Comparison of ENCODE assay signal across 8 mouse cellular contexts in genomic region chr17:32189850-32190249, GRCm38 (mm10). TPM values are rescaled to one million over a fixed set of nuclear protein-coding genes. Genes with fewer than 3 reads are reported as not detected.
DNase-seq lines count a peak whose midpoint lies in the region; ATAC-seq and TF ChIP-seq lines count a peak whose summit lies in the region.

No protein-coding gene starts in this region.

- ATAC-seq in heart, embryonic 11.5 days (replicated peaks; ENCODE audit: insufficient number of reproducible peaks, low FRiP score, low TSS enrichment): no peak
- no peak for ATAC-seq in hindbrain, embryonic 16.5 days

- H3K4me3 ChIP-seq in heart, embryonic 11.5 days (ENCODE audit: low read depth, low read length): peak overlapping the region; percentile 46; the same call in 1 of the 2 replicates
- H3K4me3 ChIP-seq in ES-E14 (ENCODE audit: insufficient read depth in 1 of 2, low read depth in 1 of 2, low read length in 2 of 2, poor library complexity in 1 of 2, severe bottlenecking in 1 of 2): peak overlapping the region; percentile 56; a peak in 2 of 4 replicates
- no peak overlapping the region; the same call in 1 of the 2 replicates for H3K4me3 ChIP-seq in hindbrain, embryonic 16.5 days (ENCODE audit: low read length)
- H3K4me3 ChIP-seq in megakaryocyte, embryonic 14.5 days (replicated peaks): peak overlapping the region; percentile 74

- H3K9me3 ChIP-seq in heart, embryonic 11.5 days (replicated peaks; ENCODE audit: control insufficient read depth, low read length): no peaks in the 10 kb centered on the region
- H3K9me3 ChIP-seq in ES-E14 (ENCODE audit: control insufficient read depth, insufficient read depth, low read depth, low read length): no peaks in the 10 kb centered on the region
- no peaks in the 10 kb centered on the region for H3K9me3 ChIP-seq in hindbrain, embryonic 16.5 days (ENCODE audit: control insufficient read depth, low read length)
- H3K9me3 ChIP-seq in megakaryocyte, embryonic 14.5 days: no peaks in the 10 kb centered on the region

- H3K4me1 ChIP-seq in heart, embryonic 11.5 days (ENCODE audit: control insufficient read depth, insufficient read depth, low read length): peaks cover 11% of the 10 kb centered on the region; the same call in 1 of the 2 replicates
- H3K4me1 ChIP-seq in ES-E14 (ENCODE audit: control insufficient read depth in 2 of 2, insufficient read depth in 2 of 2, low read length in 2 of 2, poor library complexity in 1 of 2): peaks cover 3 to 10% of the 10 kb centered on the region in 2 experiments; a peak in 3 of 4 replicates
- peaks cover 8% of the 10 kb centered on the region for H3K4me1 ChIP-seq in hindbrain, embryonic 16.5 days (ENCODE audit: control insufficient read depth, insufficient read depth, low read depth, low read length)
- H3K4me1 ChIP-seq in megakaryocyte, embryonic 14.5 days: peaks cover 28% of the 10 kb centered on the region

- WGBS in heart, embryonic 11.5 days (ENCODE audit: insufficient replicate concordance): 13% methylated on average over 5 of the region's 5 CpGs
- 11% methylated on average over 5 of the region's 5 CpGs for WGBS in hindbrain, embryonic 16.5 days

- intact Hi-C loops in gastrocnemius, postnatal 36 days (cut with DNase I): no loop called here

- in situ Hi-C loops in ES-E14 (cut with MboI; ENCODE audit: low sequenced_read_pairs in 2 of 2, unreplicated experiment in 2 of 2): no loop called here

- H3K27me3 ChIP-seq in heart, embryonic 11.5 days (ENCODE audit: control insufficient read depth, insufficient read depth, low read length): peaks cover 24% of the 10 kb centered on the region
- peaks cover 3% of the 10 kb centered on the region for H3K27me3 ChIP-seq in hindbrain, embryonic 16.5 days (replicated peaks; ENCODE audit: control insufficient read depth, insufficient read depth, low read length)
- H3K27me3 ChIP-seq in megakaryocyte, embryonic 14.5 days (replicated peaks): peaks cover 39% of the 10 kb centered on the region

- peak overlapping the region; percentile 81 for H3K4me2 ChIP-seq in heart, embryonic 11.5 days
- peak overlapping the region; percentile 88 for H3K4me2 ChIP-seq in hindbrain, embryonic 16.5 days (ENCODE audit: low read length)

- DNase-seq in heart, adult 18-20 months: no peak
- DNase-seq in ES-E14 (ENCODE audit: low read depth, low spot score): peak; percentile 82
- no peak for DNase-seq in gastrocnemius, postnatal 36 days
- no peak for DNase-seq in MN1 (ENCODE audit: low spot score)
- DNase-seq in thymus, postnatal 10 days (ENCODE audit: low spot score in 2 of 2): no peak

- H3K9ac ChIP-seq in heart, embryonic 11.5 days (ENCODE audit: low read depth, low read length): no peak overlapping the region
- H3K9ac ChIP-seq in ES-E14 (ENCODE audit: insufficient read depth, low read depth, low read length, poor library complexity, severe bottlenecking): no peak overlapping the region
- H3K9ac ChIP-seq in hindbrain, embryonic 16.5 days (ENCODE audit: low read depth, low read length): no peak overlapping the region

- no peaks in the 10 kb centered on the region for H3K36me3 ChIP-seq in heart, embryonic 11.5 days (ENCODE audit: control insufficient read depth, insufficient read depth, low read length)
- no peaks in the 10 kb centered on the region for H3K36me3 ChIP-seq in ES-E14 (ENCODE audit: control insufficient read depth, insufficient read depth, low read length, poor library complexity, severe bottlenecking)
- H3K36me3 ChIP-seq in hindbrain, embryonic 16.5 days (ENCODE audit: control insufficient read depth, insufficient read depth, low read length): no peaks in the 10 kb centered on the region
- peaks cover 9% of the 10 kb centered on the region for H3K36me3 ChIP-seq in megakaryocyte, embryonic 14.5 days (replicated peaks; ENCODE audit: low read length)

- H3K27ac ChIP-seq in heart, embryonic 11.5 days (ENCODE audit: low read depth, low read length): no peak overlapping the region
- no peak overlapping the region for H3K27ac ChIP-seq in ES-E14 (ENCODE audit: insufficient read depth, low read depth, low read length, poor library complexity, severe bottlenecking)
- H3K27ac ChIP-seq in hindbrain, embryonic 16.5 days (ENCODE audit: low read depth, low read length): no peak overlapping the region

TF ChIP-seq in ES-E14, 5 proteins besides CTCF, POLR2A, EP300 and RAD21:
- TF ChIP-seq ZNF384 (IDR thresholded peaks at IDR 0.05; ENCODE audit: low read depth, low read length) (no peak), CHD2 (IDR thresholded peaks at IDR 0.05; ENCODE audit: low read depth, low read length) (no peak), ZC3H11A (IDR thresholded peaks at IDR 0.05; ENCODE audit: borderline replicate concordance, low read depth, low read length) (no peak), MAFK (IDR thresholded peaks at IDR 0.05; ENCODE audit: insufficient read depth, low read depth, low read length) (no peak), HCFC1 (IDR thresholded peaks at IDR 0.05; ENCODE audit: borderline replicate concordance, insufficient read depth, low read length) (no peak)

RNA-seq across cellular contexts. Expression of gene Ephx3, which starts 0.5 kb away (rescaled TPM):
- not detected in 2 replicates for polyA plus RNA-seq in heart, embryonic 11.5 days (2014; fragmentation: Nextera tagmentation; extraction: Ambion mirVana)
- total RNA-seq in heart, adult 18-20 months (2021): under 1 TPM; 0.69 to 0.74 TPM
- 0.71 and 1.6 TPM in 2 replicates for total RNA-seq in ES-E14 (2012; rRNA removed)
- 0.29 and 0.40 TPM in 2 replicates for polyA plus RNA-seq in hindbrain, embryonic 16.5 days (2015; fragmentation: Nextera tagmentation; extraction: Ambion mirVana)
- not detected in 2 replicates for polyA plus RNA-seq in megakaryocyte, embryonic 14.5 days (2012; ENCODE audit: insufficient read depth, low replicate concordance)
- total RNA-seq in gastrocnemius, postnatal 36 days (2021): under 1 TPM; 0.23 to 0.42 TPM

RNA-seq across cellular contexts. Expression of gene Notch3, which starts 23.2 kb away (rescaled TPM):
- 6.8 and 6.9 TPM in 2 replicates for polyA plus RNA-seq in heart, embryonic 11.5 days (2014; fragmentation: Nextera tagmentation; extraction: Ambion mirVana)
- total RNA-seq in heart, adult 18-20 months (2021): 10 to 100 TPM; 20.5 to 24.5 TPM
- 37.4 and 73.6 TPM in 2 replicates for total RNA-seq in ES-E14 (2012; rRNA removed)
- 7.2 and 8.6 TPM in 2 replicates for polyA plus RNA-seq in hindbrain, embryonic 16.5 days (2015; fragmentation: Nextera tagmentation; extraction: Ambion mirVana)
- polyA plus RNA-seq in megakaryocyte, embryonic 14.5 days (2012; ENCODE audit: insufficient read depth, low replicate concordance): 0.23 and 1.4 TPM in 2 replicates
- total RNA-seq in gastrocnemius, postnatal 36 days (2021): 10 to 100 TPM; 11.0 to 13.3 TPM
